Mouse (Mus musculus): Measurements from ENCODE around the gene Hsf4. TPM values are rescaled to one million over a fixed set of nuclear protein-coding genes. Genes with fewer than 3 reads are reported as not detected.

Hsf4 gene
- total and polyA plus RNA-seq, 3 experiments, result 2.7 to 4.3 (median 3.9) TPM

DNA sequence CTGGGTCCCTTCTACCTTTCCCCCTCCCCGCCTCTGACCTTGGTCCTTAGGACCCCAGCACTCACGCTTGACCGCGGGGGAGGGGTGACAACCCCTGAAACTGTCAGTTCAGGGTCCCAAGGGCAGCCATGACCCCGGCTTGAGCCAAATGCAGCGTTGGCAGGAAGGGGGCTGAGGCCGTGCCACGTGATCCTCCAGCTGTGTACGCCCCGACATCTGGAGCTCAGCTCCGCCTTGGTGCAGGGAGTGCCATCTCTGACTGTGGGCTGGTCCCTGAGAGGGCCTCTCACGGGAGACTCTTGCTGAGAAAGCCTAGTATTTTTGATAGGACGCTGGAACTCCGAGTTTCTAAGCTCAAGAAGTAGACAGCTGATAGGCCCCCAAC lies 14.6 kb upstream of the Hsf4 start, which contains the start of gene B3gnt9:
Gene B3gnt9, minus strand, starts transcription at position 188 of the 385 bp plus-strand sequence.
- 6% methylated on average over 14 of the region's 14 CpGs for WGBS
- no peaks in the 10 kb centered on the region for H3K79me2 ChIP-seq (replicated peaks; ENCODE audit: control insufficient read depth, insufficient read depth, low read length)
- peak within 1 kb of the TSS; percentile 76 for H3K4me3 ChIP-seq
- DNase-seq, result peak; percentile 84 to 85
- H3K9ac ChIP-seq (ENCODE audit: low read depth, low read length), result peak within 1 kb of the TSS; percentile 37
- H3K4me1 ChIP-seq (ENCODE audit: control insufficient read depth, insufficient read depth, low read length), result peaks cover 2% of the 10 kb centered on the region; the same call in 1 of the 2 replicates
- intact Hi-C loops (cut with DNase I), result loop anchor here (2.0 kb wide), 2 partner anchors 30 to 36 kb away; partner anchors contain the start of gene D230025D16Rik
- no peak for TF ChIP-seq CTCF (IDR thresholded peaks at IDR 0.05)
- TF ChIP-seq POLR2A (IDR thresholded peaks at IDR 0.05; ENCODE audit: insufficient read depth, low read depth, low read length), result no peak; the same call in 1 of the 2 replicates
- TF ChIP-seq EP300 (IDR thresholded peaks at IDR 0.05; ENCODE audit: insufficient read depth, low read depth, low read length), result no peak
- H3K27me3 ChIP-seq (ENCODE audit: control insufficient read depth, insufficient read depth, low read length), result no peaks in the 10 kb centered on the region
- H3K27ac ChIP-seq, result peak within 1 kb of the TSS; percentile 78
- H3K36me3 ChIP-seq (ENCODE audit: control insufficient read depth, insufficient read depth, low read length), result no peaks in the 10 kb centered on the region

DNA sequence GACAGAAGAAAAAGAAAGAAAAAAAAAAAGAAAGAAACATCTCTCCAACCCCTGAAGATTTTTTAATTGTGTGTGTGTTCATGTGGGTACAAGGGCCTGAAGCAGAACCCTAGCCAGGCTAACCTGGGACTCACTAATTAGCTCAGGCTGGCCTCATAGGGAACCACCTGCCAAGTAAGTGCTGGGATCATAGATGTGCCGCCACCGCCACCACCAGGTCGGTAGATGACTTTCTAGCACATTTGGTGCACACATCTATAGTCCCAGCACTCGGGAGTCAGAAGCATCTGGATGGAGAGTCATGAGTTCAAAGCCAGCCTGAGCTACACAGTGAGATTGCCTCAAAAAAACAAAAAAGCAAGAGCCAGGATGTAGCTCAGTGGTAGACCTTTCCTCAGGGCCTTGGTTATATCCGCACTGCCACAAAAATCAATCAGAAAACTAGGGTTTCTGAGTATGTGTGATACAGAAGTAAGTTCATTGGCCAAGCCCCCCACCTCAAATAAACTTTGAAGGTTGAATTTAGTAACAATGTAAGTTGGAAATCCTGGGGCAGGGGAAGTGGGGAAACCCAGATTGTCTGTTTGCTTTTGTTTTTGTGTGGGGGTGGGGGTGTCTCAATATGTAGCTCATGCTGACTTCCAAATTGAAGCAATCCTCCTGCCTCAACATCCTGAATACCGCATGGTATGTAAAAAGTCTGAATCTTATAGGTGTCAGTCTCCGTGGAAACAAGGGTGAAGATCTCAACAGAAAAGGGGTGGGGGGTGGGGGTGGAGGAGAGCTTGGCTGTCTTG lies 12.1 kb upstream of the Hsf4 start:
- TF ChIP-seq POLR2A (IDR thresholded peaks at IDR 0.05; ENCODE audit: insufficient read depth, low read depth, low read length), result no peak
- 79% methylated on average over 7 of the region's 7 CpGs for WGBS
- DNase-seq, result no peak
- Histone ChIP-seq H3K36me3 (ENCODE audit: control insufficient read depth, insufficient read depth, low read length) (no peaks in the 10 kb centered on the region), H3K4me1 (ENCODE audit: control insufficient read depth, insufficient read depth, low read length) (peaks cover 2% of the 10 kb centered on the region; the same call in 1 of the 2 replicates), H3K9ac (ENCODE audit: low read depth, low read length) (no peak overlapping the region), H3K27me3 (ENCODE audit: control insufficient read depth, insufficient read depth, low read length) (no peaks in the 10 kb centered on the region), H3K79me2 (replicated peaks; ENCODE audit: control insufficient read depth, insufficient read depth, low read length) (no peaks in the 10 kb centered on the region), H3K27ac (no peak overlapping the region), H3K4me3 (no peak overlapping the region)
- intact Hi-C loops (cut with DNase I), result no loop called here

DNA sequence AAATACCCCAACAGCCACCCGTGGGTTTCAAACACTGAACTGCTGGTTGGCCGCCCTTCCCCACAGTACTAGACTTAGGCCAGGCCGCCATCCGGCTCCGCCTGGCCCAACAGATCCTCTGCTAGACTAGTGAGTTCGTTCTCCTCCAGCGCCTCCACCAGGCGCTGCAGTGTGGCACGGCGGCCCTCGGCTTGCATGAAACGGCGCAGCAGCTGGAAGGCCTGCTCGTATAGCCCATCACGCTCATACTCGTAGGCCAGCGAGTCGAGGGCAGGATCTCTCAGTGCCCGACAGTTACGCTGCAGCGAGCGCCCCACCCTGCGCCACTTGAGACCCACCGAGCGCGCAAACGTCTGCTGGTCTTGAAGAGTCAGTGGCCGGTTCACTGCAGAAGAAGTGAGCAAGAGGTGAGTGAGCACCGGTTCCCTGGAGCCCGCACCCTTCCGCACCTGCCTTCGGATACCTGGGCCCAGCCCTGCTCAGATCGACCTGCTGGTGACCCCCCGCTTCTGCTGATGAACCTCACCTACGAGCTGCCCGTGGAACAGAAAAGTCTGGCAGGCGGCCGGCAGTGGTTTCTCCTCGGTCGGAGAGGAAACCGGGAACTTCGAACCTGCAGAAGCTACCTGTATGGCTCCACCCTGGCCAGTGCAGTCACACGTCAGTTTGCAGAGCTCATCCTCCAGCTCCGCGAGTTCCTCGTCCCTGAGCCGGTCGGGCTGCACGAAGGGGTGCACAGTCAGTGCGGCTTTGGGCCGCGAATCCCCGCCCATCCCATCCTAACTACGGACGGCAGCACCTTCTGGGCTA lies 10.5 kb upstream of the Hsf4 start:
- Histone ChIP-seq H3K79me2 (replicated peaks; ENCODE audit: control insufficient read depth, insufficient read depth, low read length) (no peaks in the 10 kb centered on the region), H3K27ac (no peak overlapping the region), H3K4me1 (ENCODE audit: control insufficient read depth, insufficient read depth, low read length) (peaks cover 2% of the 10 kb centered on the region; the same call in 1 of the 2 replicates), H3K4me3 (peak overlapping the region; percentile 47), H3K9ac (ENCODE audit: low read depth, low read length) (no peak overlapping the region), H3K36me3 (ENCODE audit: control insufficient read depth, insufficient read depth, low read length) (no peaks in the 10 kb centered on the region), H3K27me3 (ENCODE audit: control insufficient read depth, insufficient read depth, low read length) (no peaks in the 10 kb centered on the region)
- TF ChIP-seq CTCF (IDR thresholded peaks at IDR 0.05) (no peak), EP300 (IDR thresholded peaks at IDR 0.05; ENCODE audit: insufficient read depth, low read depth, low read length) (no peak), POLR2A (IDR thresholded peaks at IDR 0.05; ENCODE audit: insufficient read depth, low read depth, low read length) (no peak)
- WGBS, result 41% methylated on average over 55 of the region's 55 CpGs
- no peak for DNase-seq
- intact Hi-C loops (cut with DNase I), result no loop called here

- intact Hi-C loops (cut with DNase I), result loop anchor here (10.0 kb wide), 1 partner anchor 605 kb away; no protein-coding TSS in a partner anchor
- no peak overlapping the region for H3K9ac ChIP-seq (ENCODE audit: low read depth, low read length)
- H3K36me3 ChIP-seq (ENCODE audit: control insufficient read depth, insufficient read depth, low read length), result no peaks in the 10 kb centered on the region
- DNase-seq, result peak; percentile 76 to 86
- no peaks in the 10 kb centered on the region for H3K27me3 ChIP-seq (ENCODE audit: control insufficient read depth, insufficient read depth, low read length)
- 0 out of 2 replicates have a peak, but pooled peaks have one; percentile 44 for TF ChIP-seq EP300 (IDR thresholded peaks at IDR 0.05; ENCODE audit: insufficient read depth, low read depth, low read length)
- TF ChIP-seq CTCF (IDR thresholded peaks at IDR 0.05), result no peak; the same call in 1 of the 2 replicates
- H3K4me3 ChIP-seq, result peak overlapping the region; percentile 47
- 8% methylated on average over 30 of the region's 30 CpGs for WGBS
- H3K27ac ChIP-seq, result no peak overlapping the region
- H3K4me1 ChIP-seq (ENCODE audit: control insufficient read depth, insufficient read depth, low read length), result peaks cover 2% of the 10 kb centered on the region; the same call in 1 of the 2 replicates
- no peaks in the 10 kb centered on the region for H3K79me2 ChIP-seq (replicated peaks; ENCODE audit: control insufficient read depth, insufficient read depth, low read length)
These were observed 9.8 kb upstream of the Hsf4 start for GRCm38 (mm10) chr8:105259721-105260320.

DNA sequence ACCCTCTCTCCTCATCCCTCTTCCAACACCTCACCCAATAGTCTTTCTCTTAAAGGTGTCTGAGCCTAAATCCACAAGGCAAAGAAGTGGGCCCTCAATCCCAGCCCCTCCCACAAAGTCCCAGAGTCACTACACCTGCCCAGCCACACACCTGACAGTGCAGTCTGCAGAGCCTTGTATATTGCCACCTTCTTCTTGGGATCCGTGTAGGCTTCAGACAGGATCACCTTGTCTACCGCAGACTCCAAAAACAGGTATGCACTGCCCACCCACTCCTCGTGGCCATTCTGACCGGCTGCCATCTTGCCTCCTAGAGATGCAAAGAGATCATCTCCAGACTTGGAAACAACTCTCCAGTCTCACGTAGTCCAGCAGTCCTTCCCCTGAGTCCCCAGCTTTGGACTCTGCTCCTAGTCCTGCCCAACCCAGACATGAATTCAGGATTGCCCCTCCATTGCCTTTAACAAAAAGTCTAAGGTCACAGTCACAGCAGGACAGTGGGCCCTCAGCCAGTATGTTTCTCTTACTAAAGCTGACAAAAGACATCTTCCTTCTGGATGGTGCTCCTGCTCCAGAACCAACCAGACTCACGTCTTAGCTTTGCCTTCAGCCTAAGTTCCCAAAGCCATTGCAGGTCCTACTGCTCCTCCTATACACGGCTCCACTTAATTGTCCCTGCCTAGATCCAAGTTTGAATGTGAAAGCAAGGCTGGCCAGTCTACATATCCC lies 9.1 kb upstream of the Hsf4 start:
- no peak for DNase-seq
- Histone ChIP-seq H3K4me1 (ENCODE audit: control insufficient read depth, insufficient read depth, low read length) (peaks cover 4% of the 10 kb centered on the region; the same call in 1 of the 2 replicates), H3K79me2 (replicated peaks; ENCODE audit: control insufficient read depth, insufficient read depth, low read length) (no peaks in the 10 kb centered on the region), H3K36me3 (ENCODE audit: control insufficient read depth, insufficient read depth, low read length) (no peaks in the 10 kb centered on the region), H3K9ac (ENCODE audit: low read depth, low read length) (no peak overlapping the region), H3K27ac (no peak overlapping the region), H3K27me3 (ENCODE audit: control insufficient read depth, insufficient read depth, low read length) (no peaks in the 10 kb centered on the region), H3K4me3 (no peak overlapping the region)
- TF ChIP-seq EP300 (IDR thresholded peaks at IDR 0.05; ENCODE audit: insufficient read depth, low read depth, low read length), result no peak
- no peak for TF ChIP-seq POLR2A (IDR thresholded peaks at IDR 0.05; ENCODE audit: insufficient read depth, low read depth, low read length)
- TF ChIP-seq CTCF (IDR thresholded peaks at IDR 0.05), result no peak
- intact Hi-C loops (cut with DNase I), result loop anchor here (10.0 kb wide), 1 partner anchor 606 kb away; no protein-coding TSS in a partner anchor
- WGBS, result 88% methylated on average over 7 of the region's 7 CpGs
